Mouse (Mus musculus): Measurements from ENCODE around the gene Olfr1212.

GRCm38 (mm10) chr2:89006873-89007272, 53.1 kb downstream of the Olfr1212 start, which contains the start of gene Olfr1215:
- TF ChIP-seq CTCF (IDR thresholded peaks at IDR 0.05; ENCODE audit: low read depth, low read length) (no peak), POLR2A (IDR thresholded peaks at IDR 0.05; ENCODE audit: borderline replicate concordance, low read depth, low read length) (no peak)

Measured in bone marrow macrophage, adult 2 months (primary cell).